Mouse (Mus musculus) cerebellum, adult 11 months (tissue): ENCODE measurements around the gene Rbmxl1.
"Not testable (repeated sequence)": the region's sequence is repeated elsewhere in the genome, so short reads cannot be mapped to it uniquely, and the experiment has no call there.

Source experiments
- DNase-seq: peaks from one replicate; pipeline ENCODE4 v3.0.0; 2022

Gene Rbmxl1

DNA sequence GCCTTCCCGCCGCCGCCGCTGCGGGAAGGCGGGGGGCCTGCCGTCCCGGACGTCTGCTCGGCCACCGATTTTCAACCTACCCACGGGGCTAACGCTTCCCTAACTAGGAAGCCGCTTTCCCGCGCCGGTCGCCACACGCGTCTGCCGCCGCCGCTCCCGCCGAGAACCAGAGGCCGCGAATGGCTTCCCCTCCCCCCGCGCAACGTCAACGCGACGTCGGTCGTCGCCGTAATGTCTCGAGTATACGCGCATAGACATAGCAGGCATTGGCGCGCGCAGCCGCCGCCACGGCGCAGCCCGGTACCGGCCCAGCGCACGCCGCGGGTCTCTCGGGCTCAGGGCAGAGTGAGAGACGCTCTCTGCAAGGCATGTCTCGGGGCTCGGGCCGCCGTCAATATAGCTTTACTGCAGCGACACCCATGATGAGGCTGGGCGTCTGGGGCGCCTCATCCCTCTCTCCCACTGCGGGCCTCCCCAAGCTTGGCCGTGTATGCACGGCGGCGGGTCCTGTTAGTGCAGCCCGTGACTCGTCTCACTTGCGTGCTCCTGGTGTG is at the start of gene Rbmxl1:
TSS of gene Rbmxl1 (minus strand) at position 180 of the 554 bp plus-strand sequence.
- DNase-seq: peak; percentile 86

DNA sequence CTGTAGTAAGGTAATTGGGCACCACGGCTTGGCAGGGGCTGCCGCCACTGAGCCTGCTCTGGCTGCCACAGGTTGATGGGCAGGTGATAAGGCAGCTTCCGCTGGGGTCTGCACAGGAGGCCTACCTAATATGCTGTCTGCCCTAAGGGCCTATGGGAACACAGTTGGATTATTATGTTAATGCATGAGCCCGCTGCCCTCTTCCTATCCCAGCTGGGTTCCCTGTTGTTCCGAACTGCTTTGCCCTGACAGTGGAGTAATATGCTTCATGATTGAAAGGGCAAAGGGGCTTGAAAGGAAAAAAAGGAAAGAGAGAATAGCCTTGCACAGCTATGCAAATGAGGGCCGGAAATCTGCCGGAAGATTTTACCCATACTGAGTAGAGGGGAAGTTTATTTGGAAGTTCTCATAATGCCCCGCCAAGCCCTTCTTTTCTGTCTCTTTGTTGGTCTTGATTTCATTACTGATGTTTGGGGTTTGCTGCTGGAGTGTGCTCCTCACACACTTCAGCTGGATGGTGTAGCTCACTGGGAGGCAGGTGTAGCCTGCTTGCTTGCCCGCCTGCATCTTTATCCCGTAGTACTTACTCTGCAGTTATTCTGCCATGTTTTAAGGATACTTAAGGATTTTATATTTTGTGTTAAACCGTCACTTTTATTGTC is 48.2 kb upstream of the Rbmxl1 start:
- DNase-seq: no peak

DNA sequence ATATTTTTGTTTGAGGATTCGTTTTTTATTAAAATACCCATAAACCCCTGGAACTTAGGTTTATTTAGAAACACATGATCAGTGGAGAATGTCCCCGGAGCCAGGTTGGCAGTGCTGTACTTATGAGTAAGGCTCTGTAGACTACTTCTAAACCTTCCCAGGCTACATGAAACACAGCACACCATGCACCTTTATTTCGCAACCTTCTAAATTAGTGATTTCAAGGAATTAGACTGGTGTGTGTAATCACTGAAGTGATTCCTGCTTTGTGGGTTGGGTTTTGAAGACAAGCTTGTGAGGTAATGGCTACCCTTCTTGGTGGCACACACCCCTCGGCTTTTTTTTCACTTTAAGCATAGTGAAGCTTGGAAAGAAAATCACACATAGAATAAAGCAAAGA is 47.1 kb upstream of the Rbmxl1 start:
- DNase-seq: no peak

DNA sequence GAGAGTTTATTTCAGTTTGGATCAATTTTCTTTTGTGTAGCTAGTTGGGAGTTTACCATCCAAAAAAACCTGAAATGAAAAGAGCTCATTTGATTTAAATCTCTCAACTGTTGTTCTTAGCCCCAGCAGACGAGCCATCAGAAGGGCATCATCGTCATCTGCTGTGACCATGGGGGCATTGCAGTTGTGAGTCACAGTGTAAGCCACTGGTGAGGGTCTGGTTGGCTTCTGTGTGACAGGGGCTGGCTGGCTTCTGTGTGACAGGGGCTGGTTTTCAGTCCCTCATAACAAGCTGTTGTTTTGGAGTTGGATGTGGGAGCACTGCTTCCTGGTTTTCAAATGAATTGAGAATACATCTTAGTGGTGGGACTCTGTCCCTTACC is 42.0 kb upstream of the Rbmxl1 start:
- no peak for DNase-seq

DNA sequence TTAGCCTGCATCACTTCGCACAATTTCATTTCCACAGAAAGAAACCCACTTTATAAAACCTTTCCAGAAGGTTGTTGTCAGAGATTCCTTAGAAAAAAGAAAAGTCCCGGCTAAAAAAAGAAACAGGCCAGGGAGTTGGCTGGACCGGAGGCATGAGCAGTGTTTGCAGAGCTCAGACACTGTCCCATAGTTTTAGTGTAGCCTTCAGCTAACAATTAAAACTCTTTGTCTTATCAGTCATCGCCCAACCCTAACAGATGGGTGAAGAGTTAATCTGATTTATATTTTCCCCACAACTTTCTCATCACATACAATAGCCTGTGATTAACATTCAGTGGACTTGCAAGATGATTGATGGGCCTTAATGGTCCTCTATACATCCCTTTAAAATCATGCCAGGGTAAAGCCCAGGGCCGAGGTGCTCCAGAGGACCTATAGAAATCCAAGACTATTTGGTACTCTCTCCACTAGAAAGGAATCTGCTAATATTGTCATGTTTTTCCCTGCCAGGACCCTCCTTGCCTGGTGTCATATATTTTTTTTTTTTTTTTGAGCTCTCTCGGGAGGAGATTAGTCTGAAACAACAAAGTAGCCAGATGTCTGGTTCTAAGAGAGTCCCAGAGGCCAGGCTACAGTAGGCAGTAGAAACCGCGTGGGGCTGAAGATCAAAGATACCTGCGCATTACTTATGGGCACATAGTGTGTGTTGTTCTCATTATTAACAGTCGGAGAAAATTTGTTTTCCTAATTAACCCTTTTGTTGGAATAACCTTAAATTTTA is 41.5 kb upstream of the Rbmxl1 start:
- DNase-seq: no peak

DNA sequence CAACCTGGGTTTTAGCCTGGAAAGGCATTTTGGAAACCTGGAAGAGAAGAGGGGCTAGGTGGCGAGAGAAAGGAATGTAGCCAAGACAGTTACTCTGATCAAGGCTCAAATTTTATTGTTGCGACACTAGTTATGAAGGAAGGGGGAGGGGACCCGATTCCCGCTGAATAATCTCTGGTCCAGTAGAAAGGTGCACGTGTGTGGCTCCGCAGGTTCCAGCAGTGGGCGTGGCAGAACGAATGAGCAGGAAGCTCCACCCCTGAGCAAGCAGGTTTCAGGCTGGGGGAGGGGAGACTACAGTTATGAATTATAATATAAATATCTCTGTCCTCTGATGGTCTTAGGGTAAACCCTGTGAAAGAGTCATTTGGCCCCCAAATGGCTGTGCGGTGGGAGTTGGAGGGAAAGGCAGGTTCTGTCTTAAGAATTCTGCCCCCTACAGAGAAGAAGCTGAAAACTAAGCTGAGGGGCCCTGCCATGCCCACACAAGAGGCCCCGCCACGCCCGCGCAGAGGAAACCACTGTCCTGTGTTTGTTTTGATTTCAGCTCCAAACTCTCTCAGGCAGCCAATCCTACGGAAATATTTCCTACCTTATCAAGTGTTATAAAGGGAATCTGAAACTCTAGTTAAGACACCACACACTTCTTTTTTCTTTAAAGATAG is 36.6 kb upstream of the Rbmxl1 start:
- not testable (repeated sequence) for DNase-seq

DNA sequence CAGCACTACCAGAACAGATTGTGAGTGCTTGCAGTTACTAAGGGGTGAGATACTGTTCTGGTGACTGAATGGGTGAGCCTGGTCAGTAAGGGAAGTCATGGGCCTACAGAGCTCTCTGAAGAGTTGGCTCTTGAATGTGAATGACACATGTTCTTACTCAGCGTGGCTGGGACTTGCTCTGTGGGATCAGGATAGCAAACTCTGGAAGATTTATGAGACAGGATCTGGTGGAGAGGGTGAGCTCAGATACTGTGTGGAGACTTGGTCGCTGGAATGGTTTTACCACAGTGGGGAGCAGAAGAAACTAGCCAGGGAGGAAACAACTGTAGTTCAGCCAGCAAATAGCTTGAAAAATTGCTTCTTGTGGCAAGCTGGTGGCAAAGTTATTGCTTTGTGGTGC is 35.8 kb upstream of the Rbmxl1 start:
- no peak for DNase-seq

DNA sequence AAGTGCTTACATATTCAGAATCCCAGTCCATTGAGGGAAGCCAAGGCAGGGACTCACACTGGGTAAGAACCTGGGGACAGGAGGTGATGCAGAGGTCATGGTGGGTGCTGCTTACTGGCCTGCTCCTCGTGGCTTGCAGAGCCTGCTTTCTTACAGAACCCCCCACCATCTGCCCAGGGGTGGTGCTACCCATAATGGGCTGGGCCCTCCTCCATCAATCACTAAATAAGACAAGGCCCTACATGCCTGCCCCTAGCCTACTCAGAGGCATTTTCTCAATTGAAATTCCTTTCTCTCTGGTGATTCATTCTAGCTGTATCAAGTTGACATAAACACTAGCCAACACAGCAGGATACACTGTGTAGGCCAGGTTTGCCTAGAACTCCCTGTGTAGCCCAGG is 34.9 kb upstream of the Rbmxl1 start:
- DNase-seq: no peak

DNA sequence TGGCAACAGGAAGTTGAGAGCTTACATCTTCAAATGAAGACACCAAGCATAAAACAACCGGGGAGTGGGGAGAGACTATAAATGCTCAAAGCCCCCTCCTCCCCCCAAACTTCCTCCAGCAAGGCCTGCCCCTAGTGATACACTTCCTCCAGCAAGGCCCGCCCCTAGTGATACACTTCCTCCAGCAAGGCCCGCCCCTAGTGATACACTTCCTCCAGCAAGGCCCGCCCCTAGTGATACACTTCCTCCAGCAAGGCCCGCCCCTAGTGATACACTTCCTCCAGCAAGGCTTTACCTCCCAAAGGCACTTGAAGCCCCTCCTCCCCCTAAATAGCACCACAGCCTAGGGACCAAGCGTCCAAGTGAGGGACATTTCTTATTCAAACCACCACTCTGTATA is 34.0 kb upstream of the Rbmxl1 start:
- DNase-seq: not testable (repeated sequence)

DNA sequence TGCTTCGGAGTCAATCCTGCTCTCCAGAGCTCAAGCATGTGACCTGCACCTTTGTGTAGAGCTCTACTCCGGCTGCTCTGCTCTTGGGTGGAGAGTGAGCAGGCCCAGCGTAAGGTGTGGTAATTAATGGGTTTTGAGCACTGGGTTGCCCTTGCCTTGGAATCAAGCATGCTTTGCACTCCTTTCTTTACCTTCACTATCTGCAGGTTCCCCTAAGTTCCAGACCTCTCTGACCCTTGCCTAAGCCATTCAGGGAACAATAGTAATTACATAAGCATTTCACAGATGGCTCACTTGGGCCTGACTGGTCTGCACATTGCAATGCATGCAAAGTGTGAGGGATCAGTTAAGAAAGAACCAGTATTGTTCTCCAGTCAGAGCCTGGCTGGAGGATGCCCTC is 29.1 kb upstream of the Rbmxl1 start:
- no peak for DNase-seq

DNA sequence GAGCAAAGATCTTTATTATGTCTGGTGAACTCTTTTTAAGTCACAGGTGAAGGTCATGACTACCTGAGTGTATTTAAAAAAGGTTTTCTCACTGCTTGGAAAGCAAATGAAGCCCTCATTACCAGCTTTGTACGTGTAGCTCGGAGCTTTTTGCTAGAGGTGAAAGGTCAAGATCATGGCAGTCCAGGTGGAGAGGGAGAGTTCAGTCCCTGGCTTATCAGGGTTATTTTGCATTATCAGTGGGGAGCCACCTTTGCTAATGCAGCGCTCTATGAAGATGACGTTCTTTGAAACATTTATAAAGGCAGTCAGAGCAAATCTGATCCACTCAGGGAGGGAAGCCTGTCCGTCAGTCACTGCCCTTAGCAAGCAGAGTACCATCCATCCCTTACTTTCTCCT is 28.0 kb upstream of the Rbmxl1 start:
- no peak for DNase-seq

DNA sequence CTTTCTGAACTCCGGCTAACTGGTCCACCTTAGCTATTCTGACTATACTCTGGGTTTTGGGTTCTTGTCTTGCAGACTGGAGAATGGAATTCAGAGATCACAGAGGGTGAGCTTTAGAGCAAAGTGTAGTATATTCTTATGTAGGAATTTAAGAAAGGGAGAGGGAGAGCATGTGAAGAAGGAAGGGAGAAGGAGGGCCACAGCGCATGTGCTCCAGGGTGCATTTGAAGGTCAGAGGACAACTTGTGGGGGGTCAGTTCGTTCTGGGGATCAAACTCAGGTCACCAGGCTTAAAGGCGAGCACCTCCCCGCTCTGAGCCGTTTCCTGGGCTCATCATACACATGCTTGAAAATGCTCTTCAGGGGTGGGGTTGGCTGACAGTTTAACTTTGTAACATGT is 25.3 kb upstream of the Rbmxl1 start:
- DNase-seq: no peak

DNA sequence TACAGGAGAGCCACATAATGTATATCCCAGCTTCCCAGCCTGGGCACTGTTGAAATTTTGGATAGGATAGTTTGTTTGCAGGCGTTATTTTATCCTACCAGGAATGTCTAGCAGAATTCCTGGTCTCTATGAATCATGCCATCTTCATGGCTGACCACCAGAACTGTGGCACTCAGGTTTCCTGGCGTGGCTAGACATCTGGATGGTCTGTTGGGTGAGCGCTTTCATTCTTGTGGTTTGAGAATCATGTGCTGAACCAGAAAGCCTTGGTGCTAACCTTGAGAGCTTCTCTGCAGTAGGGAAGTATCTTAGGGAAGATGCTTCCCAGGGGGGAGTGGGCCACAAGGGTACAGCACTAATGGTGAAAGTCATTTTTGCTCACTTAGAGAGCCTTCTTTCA is 6.4 kb upstream of the Rbmxl1 start:
- no peak for DNase-seq

DNA sequence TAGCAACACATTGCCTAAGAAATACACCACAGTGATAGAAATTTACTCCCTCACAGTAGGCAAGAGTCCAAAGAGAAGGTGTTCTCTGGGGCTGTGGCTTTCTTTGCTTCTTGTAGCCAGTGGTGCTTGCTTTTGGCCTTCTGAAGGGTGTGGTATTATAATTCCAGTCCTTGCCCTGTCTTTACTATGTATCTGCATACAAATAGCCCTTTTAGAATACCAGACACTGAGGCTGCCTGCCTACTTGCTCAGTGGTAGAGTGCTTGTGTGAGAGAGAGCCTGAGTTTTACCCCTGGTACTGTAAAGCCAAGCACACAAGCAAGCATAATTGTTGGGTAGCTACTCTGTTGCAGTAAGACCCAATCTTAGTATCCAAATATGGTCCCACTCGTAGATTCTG is 6.0 kb upstream of the Rbmxl1 start:
- DNase-seq: no peak

DNA sequence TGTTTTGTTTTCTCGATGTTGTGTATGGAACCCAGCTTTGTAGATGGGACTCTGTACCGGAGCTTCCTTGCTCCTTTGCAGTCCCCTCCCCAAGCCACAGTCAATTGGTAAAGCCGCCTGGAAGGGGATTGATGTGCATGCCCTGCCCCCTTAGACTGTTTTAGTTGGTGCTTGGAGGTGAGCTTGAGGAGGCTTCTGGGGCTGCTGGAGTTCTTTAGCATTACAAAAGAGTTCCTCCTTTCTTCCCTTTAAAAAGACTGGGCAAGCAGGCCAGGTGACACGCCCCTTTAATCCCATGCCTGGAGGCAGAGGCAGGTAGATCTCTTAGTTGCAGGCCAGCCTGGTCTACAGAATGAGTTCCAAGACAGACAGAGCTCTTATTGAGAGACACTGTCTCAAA is 4.4 kb upstream of the Rbmxl1 start:
- DNase-seq: no peak

DNA sequence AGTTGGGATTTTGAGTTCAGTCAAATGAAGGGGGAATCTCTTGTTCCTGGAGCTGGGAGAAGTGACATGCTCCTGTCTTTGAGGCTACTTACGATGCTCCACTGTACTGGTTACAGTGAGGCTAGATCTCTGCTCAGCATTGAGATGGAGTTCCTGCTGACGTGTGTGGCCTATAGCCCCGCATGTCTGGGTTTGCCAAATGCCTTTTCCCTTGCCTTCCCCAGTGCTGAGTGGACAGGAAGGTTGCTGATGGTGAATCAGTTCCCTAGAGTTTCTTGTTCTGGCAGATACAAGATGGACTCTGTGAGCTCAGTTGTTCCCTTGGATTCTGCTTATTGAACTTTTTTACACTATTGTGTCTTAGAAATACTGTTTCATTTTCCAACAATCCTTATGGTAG is 2.2 kb upstream of the Rbmxl1 start:
- DNase-seq: no peak

DNA sequence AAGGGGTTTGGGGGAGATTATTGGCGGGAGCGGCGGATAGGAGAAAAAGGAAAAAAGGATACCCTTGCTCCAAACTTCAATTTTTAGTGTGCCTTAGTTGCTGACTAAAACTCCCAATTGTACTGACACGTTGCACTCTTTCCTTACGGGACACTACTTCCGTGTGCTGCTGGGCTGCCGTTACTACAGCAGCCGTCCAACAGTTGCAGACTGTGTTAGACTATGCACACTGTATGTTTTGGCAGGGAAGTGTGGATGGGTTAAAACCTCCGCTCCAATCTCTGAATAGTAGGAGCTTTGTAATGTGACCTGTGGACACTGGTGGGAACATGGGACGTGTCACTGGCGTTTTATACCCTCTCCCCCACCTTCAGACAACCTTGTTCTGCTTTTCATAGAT is 1.4 kb upstream of the Rbmxl1 start:
- no peak for DNase-seq

DNA sequence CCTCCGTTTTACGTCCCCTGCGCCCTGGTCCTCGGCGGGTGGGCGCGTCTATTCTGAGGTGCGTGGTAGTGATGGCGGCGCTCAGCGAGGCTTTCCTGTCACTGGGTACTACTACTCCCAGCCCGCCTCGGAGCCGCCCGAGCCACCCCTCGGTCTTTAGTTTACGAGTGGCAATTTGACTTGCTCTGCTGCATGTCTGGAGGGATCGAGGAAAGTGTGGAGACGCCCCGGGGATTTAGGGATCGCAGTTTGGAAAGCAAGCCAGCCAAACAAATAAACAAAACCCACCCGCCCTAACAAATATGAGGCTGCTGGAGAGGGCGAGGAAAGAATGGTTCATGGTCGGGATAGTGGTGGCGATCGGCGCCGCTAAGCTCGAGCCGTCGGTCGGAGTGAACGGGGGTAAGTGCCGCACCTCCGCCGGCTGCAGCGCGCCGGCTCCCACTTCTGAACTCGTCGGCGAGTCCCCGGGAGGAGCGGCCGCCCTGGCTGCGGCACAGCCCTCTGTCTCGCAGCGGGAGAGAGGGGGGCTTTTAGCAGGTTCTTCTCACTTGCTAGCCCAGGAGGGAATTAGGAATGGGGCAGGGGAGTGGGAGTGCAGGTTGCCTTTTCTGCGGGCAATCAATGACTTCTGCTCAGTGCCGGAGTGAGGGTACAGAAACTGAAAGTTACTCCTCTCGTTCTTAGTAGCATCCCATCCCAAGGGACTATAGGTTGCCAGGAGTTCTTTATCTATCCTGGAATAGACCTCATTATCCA is 754 bp upstream of the Rbmxl1 start, which contains the start of gene Slc10a7:
TSS of gene Slc10a7 (plus strand) at position 74 of the 759 bp plus-strand sequence.
- peak; percentile 84 for DNase-seq

DNA sequence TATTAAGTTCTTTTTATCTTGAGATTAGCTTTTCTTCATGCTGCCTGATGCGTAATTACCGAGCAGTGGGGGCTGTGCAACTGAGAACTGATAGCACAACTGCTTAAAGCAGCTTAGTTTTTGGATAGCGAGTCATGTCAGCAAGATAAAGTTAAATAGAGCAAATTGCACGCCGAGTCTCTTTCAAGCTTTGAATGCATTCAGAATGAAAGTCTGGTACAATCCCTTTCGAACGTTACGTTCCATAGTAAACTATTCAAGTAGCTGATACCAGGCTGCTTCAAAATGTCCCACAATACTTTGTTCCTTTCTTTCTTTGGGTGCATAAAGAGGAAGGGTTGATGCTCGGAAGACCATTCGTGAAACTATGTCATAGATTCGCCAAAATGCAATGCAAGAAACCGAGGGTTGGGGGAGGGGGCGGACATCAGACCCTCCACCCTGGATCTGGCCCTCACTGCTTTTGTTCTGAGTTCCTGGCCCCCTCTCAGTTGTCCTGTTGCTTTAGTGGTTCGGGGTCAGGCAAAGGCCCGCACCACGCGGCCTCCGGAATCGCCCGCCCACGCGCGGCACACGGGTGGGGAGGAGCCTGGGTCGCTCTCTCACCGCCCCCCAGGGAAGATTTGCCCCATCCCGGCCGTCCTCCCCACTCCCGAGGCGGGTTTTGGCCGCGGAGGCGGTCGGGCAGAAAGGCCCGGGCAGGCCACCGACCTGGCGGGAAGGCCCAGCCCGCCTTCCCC is 549 bp downstream of the Rbmxl1 start:
- DNase-seq: peak; percentile 58

DNA sequence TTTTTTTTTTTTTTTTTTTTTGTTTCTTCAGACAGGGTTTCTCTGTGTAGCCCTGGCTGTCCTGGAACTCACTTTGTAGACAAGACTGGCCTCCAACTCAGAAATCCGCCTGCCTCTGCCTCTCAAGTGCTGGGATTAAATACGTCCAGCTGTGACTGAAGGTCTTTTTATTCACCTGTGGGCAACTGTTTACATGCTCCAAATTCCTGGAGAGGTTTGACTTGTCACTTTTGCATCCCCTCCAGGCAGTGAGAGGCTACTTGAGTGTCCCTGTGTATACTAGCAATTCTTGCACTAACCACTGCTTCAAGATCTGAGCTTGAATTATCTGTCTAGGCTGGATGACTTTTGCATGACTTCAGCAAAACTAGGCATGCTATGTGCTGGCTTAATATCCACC is 6.0 kb downstream of the Rbmxl1 start:
- no peak for DNase-seq

DNA sequence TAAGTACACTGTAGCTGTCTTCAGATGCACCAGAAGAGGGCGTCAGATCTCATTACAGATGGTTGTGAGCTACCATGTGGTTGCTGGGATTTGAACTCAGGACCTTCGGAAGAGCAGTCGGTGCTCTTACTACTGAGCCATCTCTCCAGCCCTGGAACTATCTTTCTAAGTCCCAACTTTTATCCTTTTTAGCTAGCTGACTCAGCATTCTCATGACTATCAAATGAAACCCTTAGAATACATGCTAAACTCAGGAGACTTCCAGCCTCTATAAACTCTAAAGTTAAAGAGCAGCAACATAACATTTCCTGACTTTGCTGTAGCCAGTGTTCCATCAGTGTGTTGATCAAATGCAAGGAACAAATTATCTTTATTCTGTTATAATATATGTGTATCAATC is 12.4 kb downstream of the Rbmxl1 start:
- DNase-seq: not testable (repeated sequence)

DNA sequence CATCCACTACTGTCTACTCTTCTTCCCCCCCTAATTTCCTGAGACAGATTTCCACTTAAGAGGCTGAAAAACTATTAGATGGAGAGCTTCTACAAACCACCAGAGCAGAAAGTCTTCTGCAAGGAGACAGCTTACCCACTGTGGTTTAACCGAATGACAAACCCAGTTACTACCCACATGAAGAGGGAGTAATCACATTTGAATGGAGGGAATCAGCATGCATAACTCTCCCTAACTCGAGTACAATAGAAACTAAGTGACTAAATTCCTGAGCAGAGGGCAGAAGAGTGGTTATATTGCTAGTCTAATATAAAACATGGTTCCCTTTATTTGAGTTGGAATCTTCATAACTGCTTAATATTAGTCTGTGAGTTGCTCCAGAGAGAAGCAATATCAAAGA is 15.7 kb downstream of the Rbmxl1 start:
- no peak for DNase-seq
